Mouse (Mus musculus) heart, embryonic 10.5 days (tissue): Measurements from ENCODE around the gene Muc13. TPM values are rescaled to one million over a fixed set of nuclear protein-coding genes. Genes with fewer than 3 reads are reported as not detected.

Experiments
- DNase-seq: peaks from one replicate; pipeline ENCODE4 v3.0.0-alpha.2; 2017; ENCODE audit warnings: low spot score
- H3K27ac ChIP-seq: fragments of 300-500 bp; sonication (generic); 2 replicates; pipeline ENCODE4 v1.5.1; 2016; ENCODE audit warnings: mild to moderate bottlenecking
- H3K27me3 ChIP-seq: fragments of 300-500 bp; sonication (generic); 2 replicates; pipeline ENCODE4 v1.6.1; 2016; ENCODE audit warnings: mild to moderate bottlenecking; ENCODE audit not compliant: poor library complexity, insufficient read depth, severe bottlenecking
- H3K36me3 ChIP-seq: fragments of 300-500 bp; sonication (generic); 2 replicates; pipeline ENCODE4 v1.6.1; 2016; ENCODE audit warnings: mild to moderate bottlenecking, moderate library complexity
- H3K4me1 ChIP-seq: fragments of 300-500 bp; sonication (generic); 2 replicates; pipeline ENCODE4 v1.6.1; 2016; ENCODE audit warnings: mild to moderate bottlenecking
- H3K4me3 ChIP-seq: fragments of 300-500 bp; sonication (generic); 2 replicates; pipeline ENCODE4 v1.5.1; 2016; ENCODE audit warnings: mild to moderate bottlenecking, moderate library complexity
- H3K9me3 ChIP-seq: fragments of 300-500 bp; sonication (generic); 2 replicates; pipeline ENCODE4 v1.6.1; 2016; ENCODE audit warnings: mild to moderate bottlenecking, moderate library complexity
- WGBS: fragments of 180-500 bp; shearing (Covaris S2); methylation state at CpG from one replicate; pipeline ENCODE4 v1.1.7; 2016; 5-methylcytosine and 5-hydroxymethylcytosine counted together
- polyA plus RNA-seq: library from polyadenylated mRNA; unstranded; fragments of >200 nt; fragmentation: Nextera tagmentation; extraction: Ambion mirVana; gene quantifications from 2 replicates; pipeline ENCODE4 v1.2.1, GENCODE M21; 2016

Muc13 gene
- polyA plus RNA-seq, 1 experiment from 2014 or later: 1.7 TPM

DNA sequence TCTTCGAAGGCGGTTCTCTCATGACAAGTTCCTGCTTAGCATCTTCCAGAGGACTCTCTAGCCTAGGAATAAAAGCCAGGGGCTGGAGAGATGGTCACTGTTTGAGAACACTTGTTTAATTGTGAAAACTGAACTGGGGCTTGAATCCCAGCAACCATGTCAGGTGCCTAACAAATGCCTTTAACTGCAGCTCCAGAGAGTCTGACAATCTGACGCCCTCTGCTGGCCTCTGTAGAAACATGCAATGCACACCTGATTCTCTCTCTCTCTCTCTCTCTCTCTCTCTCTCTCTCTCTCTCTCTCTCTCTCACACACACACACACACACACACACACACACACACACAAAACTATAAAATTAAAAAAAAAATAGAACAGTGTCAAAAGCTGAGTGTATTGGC lies 16.2 kb downstream of the Muc13 start:
- 70% methylated on average over 3 of the region's 3 CpGs for WGBS

DNA sequence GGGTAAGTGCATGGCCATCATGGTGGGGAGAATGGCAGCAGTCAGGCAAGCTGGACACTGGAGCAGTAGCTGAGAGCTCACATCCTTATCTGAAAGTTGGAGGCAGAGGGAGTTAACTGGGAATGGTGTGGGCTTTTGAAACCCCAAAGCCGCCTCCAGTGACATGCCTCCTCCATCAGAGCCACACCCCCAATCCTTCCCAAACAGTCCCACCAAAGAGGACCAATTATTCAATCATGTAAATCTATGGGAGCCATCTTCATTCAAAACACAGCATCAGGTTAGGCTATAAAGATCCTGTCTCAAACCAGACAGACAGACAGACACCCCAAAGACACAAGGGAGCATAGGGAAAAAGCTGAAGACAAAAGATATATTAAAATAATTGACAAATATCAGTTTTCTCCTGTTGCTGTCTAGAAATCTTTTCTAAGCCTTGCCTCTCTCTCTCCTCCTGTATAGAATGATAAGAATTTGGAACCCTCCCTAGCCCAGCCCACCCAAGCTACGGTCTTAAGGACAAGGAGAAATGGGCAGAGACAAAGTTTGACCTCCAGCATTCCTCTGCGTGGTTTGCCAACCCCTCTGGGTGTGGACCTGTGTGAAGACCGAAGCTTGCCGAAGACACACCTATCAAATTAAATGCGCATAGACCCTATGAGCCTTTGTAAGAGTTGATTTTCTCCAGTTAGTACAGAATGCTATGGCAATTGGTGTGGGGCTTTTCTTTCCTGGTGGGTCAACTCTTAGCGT lies 24.8 kb downstream of the Muc13 start:
- 78% methylated on average over 7 of the region's 7 CpGs for WGBS
- Histone ChIP-seq H3K4me1 (no peaks in the 10 kb centered on the region), H3K36me3 (no peaks in the 10 kb centered on the region), H3K9me3 (no peaks in the 10 kb centered on the region), H3K4me3 (no peak overlapping the region), H3K27me3 (peaks cover 7% of the 10 kb centered on the region; the same call in 1 of the 2 replicates), H3K27ac (no peak overlapping the region)
- DNase-seq: no peak

More for the DNA sequence above, 16.2 kb downstream of the Muc13 start:
- no peaks in the 10 kb centered on the region for H3K27me3 ChIP-seq
- DNase-seq: no peak
- no peaks in the 10 kb centered on the region for H3K36me3 ChIP-seq
- no peaks in the 10 kb centered on the region for H3K9me3 ChIP-seq
- no peaks in the 10 kb centered on the region for H3K4me1 ChIP-seq
- no peak overlapping the region for H3K27ac ChIP-seq
- no peak overlapping the region for H3K4me3 ChIP-seq

DNA sequence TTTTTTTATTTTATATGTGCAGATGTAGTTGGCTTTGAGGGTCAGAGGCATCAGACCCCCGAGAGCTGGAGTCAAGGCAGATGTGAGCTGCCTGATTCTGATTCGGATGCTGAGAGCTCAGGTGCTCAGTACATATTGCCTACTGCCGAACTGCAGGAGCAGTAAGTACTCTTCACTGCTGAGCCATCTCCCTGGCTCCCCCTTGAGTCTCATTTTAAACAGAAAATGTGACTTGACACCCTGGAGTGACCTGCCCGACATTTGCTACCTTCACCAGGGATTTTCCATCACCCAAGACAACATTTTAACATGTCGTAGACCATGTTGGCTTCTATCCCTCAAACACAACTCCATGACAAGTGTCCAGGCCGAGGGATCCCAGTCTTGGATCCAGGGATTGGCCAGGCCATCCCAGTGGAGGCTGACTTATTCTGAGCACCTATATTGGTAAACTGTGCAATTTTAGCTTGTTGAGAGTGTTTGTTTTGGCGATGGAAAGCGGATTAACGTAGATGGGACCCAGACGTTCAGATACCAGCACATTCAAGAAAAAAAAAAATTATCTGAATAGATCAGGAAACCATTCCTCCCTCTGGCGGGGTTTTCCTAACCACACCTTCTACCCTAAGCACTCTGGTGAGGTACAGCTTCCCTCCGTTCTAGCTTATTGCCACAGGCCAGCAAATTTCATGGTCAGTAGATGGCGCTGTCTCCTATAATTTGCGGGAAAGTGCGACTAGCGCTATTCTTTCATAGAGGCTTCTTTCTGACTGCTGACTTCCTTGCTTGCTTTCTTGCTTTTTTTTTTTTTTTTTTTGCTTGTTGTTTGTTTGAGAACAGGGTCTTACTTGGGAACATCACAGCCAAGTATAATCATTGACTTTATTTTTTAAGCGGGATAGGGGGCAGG lies 26.7 kb downstream of the Muc13 start:
- peak; percentile 83 for DNase-seq
- WGBS: 15% methylated on average over 17 of the region's 17 CpGs

DNA sequence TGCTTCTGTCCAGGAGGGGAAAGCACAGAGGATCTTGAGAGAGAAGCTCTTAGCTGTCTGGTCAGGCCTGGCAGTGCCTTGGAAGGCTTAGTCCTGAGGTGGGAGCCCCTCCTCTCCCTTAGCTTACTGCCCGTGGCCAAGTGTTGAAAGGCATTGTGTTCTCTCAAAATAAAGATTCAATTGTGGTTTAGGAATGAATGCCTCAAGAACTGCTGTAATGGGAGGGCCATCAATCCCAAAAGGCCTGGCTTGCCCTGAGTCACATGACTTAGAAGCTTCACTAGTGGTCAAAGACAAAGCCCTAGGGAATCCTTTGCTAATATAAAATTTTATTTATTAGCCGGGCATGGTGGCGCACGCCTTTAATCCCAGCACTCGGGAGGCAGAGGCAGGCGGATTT lies 30.8 kb downstream of the Muc13 start:
- no peak for DNase-seq
- H3K9me3 ChIP-seq: no peaks in the 10 kb centered on the region
- WGBS: 83% methylated on average over 6 of the region's 6 CpGs
- H3K4me3 ChIP-seq: no peak overlapping the region
- H3K27ac ChIP-seq: no peak overlapping the region
- peaks cover under 1% of the 10 kb centered on the region; the same call in 1 of the 2 replicates for H3K27me3 ChIP-seq
- H3K36me3 ChIP-seq: no peaks in the 10 kb centered on the region
- H3K4me1 ChIP-seq: 0 out of 2 replicates have a peak, but pooled peaks cover 3% of the 10 kb centered on the region

More for the DNA sequence above, 26.7 kb downstream of the Muc13 start:
- Histone ChIP-seq H3K27me3 (peaks cover 7% of the 10 kb centered on the region; the same call in 1 of the 2 replicates), H3K4me1 (no peaks in the 10 kb centered on the region), H3K9me3 (no peaks in the 10 kb centered on the region), H3K4me3 (no peak overlapping the region), H3K27ac (no peak overlapping the region), H3K36me3 (no peaks in the 10 kb centered on the region)

DNA sequence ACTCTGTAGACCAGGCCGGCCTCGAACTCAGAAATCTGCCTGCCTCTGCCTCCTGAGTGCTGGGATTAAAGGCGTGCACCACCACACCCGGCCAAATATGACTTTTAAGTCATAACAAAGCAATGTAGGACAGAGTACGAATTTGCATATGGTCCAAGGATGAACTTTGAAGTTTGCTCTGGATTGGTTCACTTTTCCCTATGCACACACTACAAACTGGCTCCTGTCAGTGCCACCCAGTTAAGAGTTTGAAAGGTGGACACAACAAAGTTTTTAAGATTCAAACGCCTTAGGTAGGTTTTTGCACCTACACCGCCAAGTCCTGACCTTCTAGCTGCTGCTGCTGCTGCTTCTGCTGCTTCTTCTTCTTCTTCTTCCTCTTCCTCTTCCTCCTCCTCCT lies 34.7 kb downstream of the Muc13 start:
- no peak for DNase-seq

DNA sequence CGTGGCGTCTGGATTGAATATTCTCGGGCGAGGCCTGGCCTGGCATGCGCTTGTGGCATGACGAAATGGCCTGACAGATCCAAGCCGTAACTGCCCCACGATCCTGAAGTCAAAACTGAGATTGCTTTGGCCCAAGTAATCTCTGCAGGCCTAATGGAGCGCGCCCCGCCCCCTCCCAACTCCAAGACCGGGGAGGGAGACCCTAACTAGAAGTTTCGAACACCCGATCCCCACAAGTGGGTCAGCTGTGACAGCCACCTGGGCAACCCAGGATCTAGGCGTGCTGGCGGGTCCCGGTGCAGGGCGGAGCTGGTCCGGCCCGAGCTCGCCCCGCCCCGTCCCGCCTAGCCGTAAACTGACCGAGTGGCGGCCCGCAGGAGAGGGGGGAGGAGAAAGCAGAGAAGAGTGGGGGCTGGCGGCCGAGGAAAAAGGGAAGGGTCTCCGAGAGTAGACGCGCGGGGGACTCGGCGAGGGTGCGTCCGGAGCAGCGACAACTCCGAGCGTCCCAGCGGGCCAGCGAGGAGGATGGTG lies 35.5 kb downstream of the Muc13 start, which contains the start of gene Itgb5:
TSS of gene Itgb5 (plus strand) at position 365 of the 531 bp plus-strand sequence.
- Histone ChIP-seq H3K9me3 (no peaks in the 10 kb centered on the region), H3K27me3 (no peaks in the 10 kb centered on the region), H3K36me3 (no peaks in the 10 kb centered on the region), H3K4me3 (peak within 1 kb of the TSS; percentile 88), H3K4me1 (peaks cover 33% of the 10 kb centered on the region), H3K27ac (peak within 1 kb of the TSS; percentile 94)
- under 1% methylated on average over 43 of the region's 43 CpGs for WGBS
- DNase-seq: peak; percentile 80

More for the DNA sequence above, 34.7 kb downstream of the Muc13 start:
- Histone ChIP-seq H3K4me3 (no peak overlapping the region), H3K36me3 (no peaks in the 10 kb centered on the region), H3K9me3 (no peaks in the 10 kb centered on the region), H3K27ac (no peak overlapping the region), H3K4me1 (peaks cover 24% of the 10 kb centered on the region), H3K27me3 (no peaks in the 10 kb centered on the region)
- 82% methylated on average over 7 of the region's 7 CpGs for WGBS

DNA sequence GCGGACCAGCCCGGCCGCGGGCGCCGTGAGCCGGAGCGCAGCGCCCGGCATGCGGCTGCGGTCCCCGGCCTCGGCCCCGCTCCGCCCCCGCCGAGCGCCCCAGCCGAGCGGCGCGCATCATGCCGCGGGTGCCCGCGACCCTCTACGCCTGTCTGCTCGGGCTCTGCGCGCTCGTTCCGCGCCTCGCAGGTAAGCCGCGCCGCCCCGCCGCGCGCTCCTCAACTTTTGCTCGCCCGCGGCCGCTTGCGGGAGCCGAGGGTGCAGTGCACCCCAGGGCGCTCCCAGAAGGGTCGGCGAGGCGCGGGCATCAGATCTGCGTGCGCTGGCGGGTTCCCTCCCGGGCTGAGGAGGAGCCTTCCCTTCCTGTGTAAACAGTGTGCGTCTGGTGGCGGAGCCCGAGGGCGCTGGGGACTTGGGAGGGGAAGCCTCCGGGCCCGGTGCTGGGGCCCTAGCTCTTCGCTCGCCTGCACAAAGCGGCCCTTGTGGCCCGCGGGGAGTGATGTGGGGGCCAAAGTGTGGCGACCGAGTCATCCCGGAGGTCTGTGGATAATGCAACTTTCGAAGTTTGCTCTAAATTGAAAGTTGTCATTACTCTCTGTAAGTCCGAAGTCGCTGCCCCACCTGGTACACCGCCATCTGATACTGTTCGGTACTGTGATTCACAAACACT lies 36.1 kb downstream of the Muc13 start:
- H3K4me1 ChIP-seq: peaks cover 39% of the 10 kb centered on the region
- H3K27me3 ChIP-seq: no peaks in the 10 kb centered on the region
- DNase-seq: no peak
- peak overlapping the region; percentile 94 for H3K27ac ChIP-seq
- H3K9me3 ChIP-seq: no peaks in the 10 kb centered on the region
- H3K4me3 ChIP-seq: peak overlapping the region; percentile 88
- WGBS: 1% methylated on average over 75 of the region's 76 CpGs
- H3K36me3 ChIP-seq: no peaks in the 10 kb centered on the region

DNA sequence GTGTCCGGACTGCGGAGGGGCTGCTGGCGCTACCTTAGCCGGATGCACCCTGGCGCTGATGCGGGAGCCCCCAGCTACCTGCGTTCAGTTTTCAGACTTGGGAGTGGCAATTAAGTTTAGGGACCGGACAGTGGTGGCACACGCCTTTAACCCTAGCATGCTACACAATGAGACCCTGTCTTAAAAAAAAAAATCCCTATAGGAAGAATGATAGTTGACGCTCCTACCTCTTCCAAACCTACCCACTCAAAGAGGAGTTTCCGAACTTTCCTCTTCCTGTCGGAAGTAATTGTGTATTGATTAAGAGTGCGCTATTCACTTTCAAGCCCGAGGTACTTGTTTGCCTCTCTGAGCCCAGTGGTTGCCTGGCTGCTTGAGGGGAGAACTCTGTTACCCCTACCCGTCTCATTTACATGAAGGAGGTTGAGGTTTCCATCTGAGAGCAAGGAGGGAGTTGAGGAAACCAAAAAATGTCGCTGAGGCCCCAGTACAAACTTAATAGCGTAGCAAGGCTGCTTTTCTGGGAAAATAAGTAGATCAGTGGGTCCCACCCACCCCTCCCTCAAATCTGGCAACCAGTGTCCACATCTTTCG lies 36.8 kb downstream of the Muc13 start:
- Histone ChIP-seq H3K27ac (peak overlapping the region; percentile 94), H3K4me1 (peaks cover 39% of the 10 kb centered on the region), H3K4me3 (peak overlapping the region; percentile 88), H3K36me3 (no peaks in the 10 kb centered on the region), H3K9me3 (no peaks in the 10 kb centered on the region), H3K27me3 (no peaks in the 10 kb centered on the region)
- 3% methylated on average over 18 of the region's 18 CpGs for WGBS
- no peak for DNase-seq

DNA sequence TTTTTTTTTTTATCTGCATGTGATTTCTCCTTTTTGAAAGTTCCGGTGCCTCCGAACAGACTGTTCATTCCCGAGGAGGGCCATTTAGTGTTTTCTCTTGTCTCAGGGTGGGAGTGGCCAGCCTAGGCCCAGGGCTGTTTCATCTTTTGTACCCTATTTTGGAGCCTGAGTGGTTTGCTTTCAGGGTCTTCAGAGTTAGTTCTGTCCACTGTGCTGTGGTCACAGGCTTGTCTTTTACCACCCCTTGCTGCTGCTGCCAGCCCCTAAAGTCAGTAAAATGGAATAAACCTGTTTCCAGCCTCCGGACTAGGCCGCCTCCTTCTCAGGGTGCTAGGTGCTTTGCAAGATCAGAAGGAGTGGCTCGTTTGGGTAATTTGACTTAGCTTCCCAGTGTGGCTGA lies 38.2 kb downstream of the Muc13 start:
- Histone ChIP-seq H3K36me3 (no peaks in the 10 kb centered on the region), H3K27ac (peak overlapping the region; percentile 85; the same call in 1 of the 2 replicates), H3K27me3 (no peaks in the 10 kb centered on the region), H3K4me3 (peak overlapping the region; percentile 57; the same call in 1 of the 2 replicates), H3K9me3 (no peaks in the 10 kb centered on the region), H3K4me1 (peaks cover 47% of the 10 kb centered on the region)
- WGBS: 61% methylated on average over 6 of the region's 6 CpGs
- no peak for DNase-seq

DNA sequence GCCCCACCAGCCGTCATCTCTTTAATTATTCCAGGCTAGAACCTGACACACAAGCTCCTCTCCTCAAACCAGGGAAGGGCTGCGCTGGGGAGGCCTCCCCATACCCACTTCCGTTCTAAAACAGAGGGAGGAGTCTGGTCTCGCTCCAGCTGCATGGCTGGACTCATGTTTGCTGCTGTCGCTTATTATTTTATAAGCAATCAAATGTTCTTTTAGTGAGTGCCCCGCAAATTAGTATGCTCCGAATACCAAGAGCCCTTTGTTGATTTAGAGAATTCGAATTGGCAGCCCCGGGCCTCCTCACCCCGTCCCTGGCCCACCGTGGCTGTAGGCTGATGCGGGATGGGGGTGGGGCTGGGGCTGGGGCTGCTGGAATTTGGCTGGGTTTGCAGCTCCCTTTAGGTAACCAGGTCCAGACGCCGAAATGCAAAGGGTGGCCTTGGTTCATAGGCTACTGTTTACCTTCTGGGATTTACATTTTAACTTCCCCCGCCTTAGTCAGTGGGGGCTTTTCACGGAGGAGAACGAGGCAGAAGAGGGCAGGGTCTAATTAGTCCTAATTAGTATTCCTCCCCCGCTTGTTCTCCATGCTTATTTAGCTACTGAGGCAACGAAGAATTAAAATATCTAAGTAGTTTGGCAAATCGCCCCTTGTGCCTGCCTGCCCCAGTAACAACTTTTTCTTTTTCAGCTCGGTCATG lies 39.0 kb downstream of the Muc13 start:
- 4% methylated on average over 21 of the region's 21 CpGs for WGBS
- peaks cover 52% of the 10 kb centered on the region for H3K4me1 ChIP-seq
- DNase-seq: no peak
- H3K27ac ChIP-seq: peak overlapping the region; percentile 85
- H3K4me3 ChIP-seq: peak overlapping the region; percentile 57
- H3K9me3 ChIP-seq: no peaks in the 10 kb centered on the region
- no peaks in the 10 kb centered on the region for H3K27me3 ChIP-seq
- H3K36me3 ChIP-seq: no peaks in the 10 kb centered on the region

DNA sequence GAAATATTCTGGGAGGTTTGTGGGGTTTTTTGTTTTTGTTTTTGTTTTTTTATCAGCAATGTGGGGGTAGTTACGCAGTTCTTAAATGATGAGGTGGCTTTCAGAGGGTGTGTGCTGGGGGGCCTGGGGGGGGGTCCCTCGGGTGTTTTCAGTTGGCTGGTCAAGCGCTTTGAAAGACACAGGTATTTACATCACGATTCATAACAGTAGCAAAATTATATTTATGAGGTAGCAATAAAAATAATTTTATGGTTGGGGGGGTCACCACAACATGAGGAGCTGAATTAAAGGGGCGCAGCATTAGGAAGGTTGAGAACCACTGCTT lies 39.6 kb downstream of the Muc13 start:
- H3K4me1 ChIP-seq: peaks cover 52% of the 10 kb centered on the region
- H3K9me3 ChIP-seq: no peaks in the 10 kb centered on the region
- peak overlapping the region; percentile 85 for H3K27ac ChIP-seq
- H3K27me3 ChIP-seq: no peaks in the 10 kb centered on the region
- DNase-seq: no peak
- 0 out of 2 replicates have a peak, but pooled peaks cover 3% of the 10 kb centered on the region for H3K36me3 ChIP-seq
- peak overlapping the region; percentile 57 for H3K4me3 ChIP-seq
- WGBS: 8% methylated on average over 5 of the region's 5 CpGs
